Mouse (Mus musculus) hindbrain, embryonic 14.5 days (tissue): ENCODE measurements at regions not wholly inside any gene's neighbourhood (a gene's known extent, or its start where the extent isn't known, plus 50 kb on each side); places are given as distances from the start of the nearest gene placed in this dataset.

ENCODE experiments used
- ATAC-seq: fragments of 200-750 bp; cut with Nextera tagmentation; 2 replicates; pipeline ENCODE4 v1.8.0; 2017; ENCODE audit warnings: moderate number of reproducible peaks, mild to moderate bottlenecking, moderate TSS enrichment, moderate library complexity; ENCODE audit not compliant: low FRiP score
- DNase-seq: peaks from one replicate; pipeline ENCODE4 v3.0.0-alpha.2; 2015; ENCODE audit warnings: low spot score
- H3K27ac ChIP-seq: fragments of 300-500 bp; sonication (generic); 2 replicates; pipeline ENCODE4 v1.5.1; 2014; ENCODE audit warnings: mild to moderate bottlenecking, moderate library complexity
- H3K27me3 ChIP-seq: fragments of 300-500 bp; sonication (generic); 2 replicates; pipeline ENCODE4 v1.6.1; 2014; ENCODE audit warnings: mild to moderate bottlenecking, low read length, mixed read lengths; ENCODE audit not compliant: control insufficient read depth, insufficient read depth
- H3K36me3 ChIP-seq: fragments of 300-500 bp; sonication (generic); replicated peaks from 2 replicates; pipeline ENCODE4 v1.6.1; 2014; ENCODE audit not compliant: control insufficient read depth, insufficient read depth
- H3K4me1 ChIP-seq: fragments of 300-500 bp; sonication (generic); replicated peaks from 2 replicates; pipeline ENCODE4 v1.6.1; 2014; ENCODE audit warnings: antibody characterized with exemption, low read length, mixed read lengths; ENCODE audit not compliant: control insufficient read depth, insufficient read depth
- H3K4me2 ChIP-seq: fragments of 300-500 bp; sonication (generic); replicated peaks from 2 replicates; pipeline ENCODE4 v1.6.1; 2014; ENCODE audit warnings: mild to moderate bottlenecking, moderate library complexity
- H3K4me3 ChIP-seq: fragments of 300-500 bp; sonication (generic); replicated peaks from 2 replicates; pipeline ENCODE4 v1.5.1; 2014; ENCODE audit warnings: mild to moderate bottlenecking, low read length
- H3K9ac ChIP-seq: fragments of 300-500 bp; sonication (generic); 2 replicates; pipeline ENCODE4 v1.6.1; 2014
- H3K9me3 ChIP-seq: fragments of 300-500 bp; sonication (generic); 2 replicates; pipeline ENCODE4 v1.6.1; 2016; ENCODE audit warnings: low read length; ENCODE audit not compliant: control insufficient read depth
- WGBS: fragments of 180-500 bp; shearing (Covaris S2); extraction: QIAGEN DNeasy Blood & Tissue Kit; methylation state at CpG from one replicate; pipeline ENCODE4 v1.1.7; 2014; 5-methylcytosine and 5-hydroxymethylcytosine counted together

DNA sequence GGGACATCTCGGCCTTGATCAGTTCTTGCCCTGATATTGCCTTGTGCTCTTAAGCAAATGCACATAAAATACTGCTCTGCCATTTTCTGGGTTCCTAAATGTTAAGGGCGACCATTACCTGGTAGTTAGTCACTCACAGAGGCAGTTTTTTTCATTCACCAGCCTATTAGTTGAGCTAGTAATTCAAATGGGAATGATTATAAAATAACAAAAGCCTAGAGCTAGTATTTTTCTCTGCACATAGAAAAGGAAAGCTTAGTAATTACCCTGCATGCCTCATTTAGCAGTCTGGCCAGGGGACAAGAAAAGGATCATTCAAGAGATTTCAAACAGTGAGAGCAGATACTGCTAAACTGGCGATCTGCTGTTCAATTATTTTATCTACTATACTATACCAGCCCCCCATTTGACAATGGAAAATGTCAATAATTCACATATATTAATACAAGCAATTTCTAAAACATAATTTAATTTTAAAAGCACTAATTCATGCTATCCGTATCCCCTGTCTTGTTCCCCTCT, 645.1 kb downstream of the Pdha2 start:
- no peak overlapping the region for H3K4me3 ChIP-seq
- H3K4me2 ChIP-seq = no peak overlapping the region
- peaks cover 4% of the 10 kb centered on the region; the same call in 1 of the 2 replicates for H3K9me3 ChIP-seq
- H3K27me3 ChIP-seq = no peaks in the 10 kb centered on the region
- no peaks in the 10 kb centered on the region for H3K36me3 ChIP-seq
- ATAC-seq (no peak), DNase-seq (no peak)
- H3K27ac ChIP-seq = no peak overlapping the region
- no peak overlapping the region for H3K9ac ChIP-seq
- 72% methylated on average over 4 of the region's 4 CpGs for WGBS
- H3K4me1 ChIP-seq = no peaks in the 10 kb centered on the region

DNA sequence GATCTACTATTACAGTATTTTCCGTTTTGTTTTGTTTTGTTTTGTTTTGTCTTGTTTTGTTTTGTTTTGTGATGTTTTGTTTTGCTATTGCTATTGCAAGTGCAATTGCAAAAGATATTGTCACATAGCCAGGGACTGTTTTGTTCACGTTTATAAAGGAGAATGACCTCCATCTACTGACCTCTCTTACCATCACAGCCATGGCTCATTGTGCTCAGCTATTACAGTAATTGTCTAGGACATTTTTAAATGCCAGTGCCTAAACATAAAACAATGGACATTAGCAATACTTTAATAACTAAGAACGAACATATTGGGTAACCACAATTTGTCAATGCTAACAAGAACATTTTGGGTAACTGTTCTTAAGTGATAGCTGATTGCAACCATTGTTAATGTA, 657.4 kb downstream of the Pdha2 start:
- no peak overlapping the region for H3K4me3 ChIP-seq
- ATAC-seq (no peak), DNase-seq (no peak)
- no peak overlapping the region for H3K4me2 ChIP-seq
- H3K27ac ChIP-seq = no peak overlapping the region
- no peaks in the 10 kb centered on the region for H3K9me3 ChIP-seq
- no peak overlapping the region for H3K9ac ChIP-seq
- H3K36me3 ChIP-seq = no peaks in the 10 kb centered on the region
- no peaks in the 10 kb centered on the region for H3K4me1 ChIP-seq
- 60% methylated on average over 3 of the region's 3 CpGs for WGBS
- H3K27me3 ChIP-seq = no peaks in the 10 kb centered on the region

DNA sequence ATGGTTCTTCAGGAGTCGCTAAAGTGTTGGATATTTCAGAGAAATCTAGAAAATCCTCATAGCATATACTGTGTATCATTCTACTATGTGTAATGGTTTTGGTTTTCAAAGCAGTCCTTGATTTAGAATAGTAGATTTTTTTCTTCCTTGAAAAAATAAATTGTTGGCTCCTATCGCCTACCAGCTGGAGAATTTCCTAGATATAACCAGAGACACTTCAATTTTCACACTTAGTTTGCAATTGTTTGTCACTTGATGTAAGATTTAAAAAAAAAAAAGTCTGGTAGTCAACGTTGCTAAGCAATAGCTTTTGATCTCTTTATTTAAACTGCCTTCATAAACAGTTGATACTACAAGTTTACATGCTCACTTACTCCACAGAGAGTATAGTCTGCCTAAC, 663.7 kb downstream of the Pdha2 start:
- Histone ChIP-seq H3K27me3 (no peaks in the 10 kb centered on the region), H3K9ac (no peak overlapping the region), H3K4me3 (no peak overlapping the region), H3K4me2 (no peak overlapping the region), H3K27ac (no peak overlapping the region), H3K36me3 (no peaks in the 10 kb centered on the region), H3K4me1 (no peaks in the 10 kb centered on the region), H3K9me3 (no peaks in the 10 kb centered on the region)
- ATAC-seq (no peak), DNase-seq (no peak)
- 83% methylated on average over 3 of the region's 3 CpGs for WGBS

DNA sequence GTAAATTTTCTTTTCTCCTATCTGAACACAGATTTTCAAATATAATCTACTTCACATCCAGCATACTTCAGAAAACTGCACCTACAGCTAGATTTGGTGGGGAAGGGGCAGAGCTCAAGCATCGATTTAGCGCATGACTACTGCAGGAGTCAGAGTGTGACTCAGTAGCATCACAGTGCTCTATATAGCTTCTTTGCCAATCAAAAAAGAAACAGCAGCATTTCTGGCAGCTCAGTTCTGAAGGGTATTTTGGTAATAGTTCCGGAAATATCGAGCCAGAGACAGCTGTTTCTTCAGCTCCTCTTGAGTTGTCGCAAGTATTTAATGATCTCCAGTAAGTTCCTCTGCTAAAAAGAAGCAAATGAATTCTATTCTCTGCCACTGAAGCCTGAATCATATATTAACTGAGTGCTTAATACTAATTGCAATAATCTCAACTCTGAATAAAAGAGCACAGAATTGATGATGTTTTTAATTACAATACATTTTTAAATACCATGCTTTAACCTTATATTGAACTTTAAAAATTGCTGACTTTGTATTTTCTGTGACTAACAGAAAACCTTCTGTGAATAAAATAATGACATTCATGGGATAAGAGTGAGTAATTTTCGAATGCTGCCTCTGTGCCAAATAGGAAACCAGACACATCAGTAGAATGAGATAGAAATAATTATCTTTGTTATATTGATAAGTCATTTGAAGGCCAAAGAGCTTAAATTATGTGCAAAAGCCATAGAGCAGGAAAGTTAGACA, 680.2 kb downstream of the Pdha2 start:
- Histone ChIP-seq H3K4me2 (no peak overlapping the region), H3K9ac (no peak overlapping the region), H3K27me3 (no peaks in the 10 kb centered on the region), H3K4me3 (no peak overlapping the region), H3K9me3 (no peaks in the 10 kb centered on the region), H3K27ac (no peak overlapping the region), H3K4me1 (no peaks in the 10 kb centered on the region), H3K36me3 (no peaks in the 10 kb centered on the region)
- DNase-seq (no peak), ATAC-seq (no peak)
- WGBS = 84% methylated on average over 6 of the region's 6 CpGs

DNA sequence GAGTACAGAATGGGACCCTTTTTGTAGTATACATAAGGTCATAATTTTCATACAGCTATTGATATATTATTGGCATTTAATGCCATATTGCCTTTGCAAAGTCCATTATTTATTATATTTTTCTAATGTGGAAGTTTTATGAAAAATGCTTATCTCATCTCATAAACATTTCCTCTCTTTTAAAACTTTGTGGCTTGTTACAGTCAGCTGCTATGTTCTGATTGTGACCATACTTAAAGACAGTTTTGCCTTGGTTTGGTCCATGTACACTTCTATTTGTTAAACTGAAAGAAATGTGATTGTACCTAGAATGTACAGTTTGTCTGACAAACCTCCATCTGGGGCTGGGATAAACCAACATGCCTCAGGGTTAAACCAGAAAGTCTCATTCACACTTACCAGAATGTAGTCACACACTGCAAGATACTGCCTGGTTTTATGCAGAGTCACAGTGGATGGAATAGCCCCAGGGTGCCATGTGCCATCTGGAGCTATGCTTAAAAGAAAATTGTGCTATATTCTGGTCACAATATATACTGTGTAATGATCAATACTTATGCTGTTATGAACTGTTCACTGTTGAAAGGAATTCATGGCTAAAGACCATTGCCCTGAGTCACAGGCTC, 690.4 kb downstream of the Pdha2 start:
- Histone ChIP-seq H3K9me3 (no peaks in the 10 kb centered on the region), H3K4me1 (no peaks in the 10 kb centered on the region), H3K36me3 (no peaks in the 10 kb centered on the region), H3K27me3 (no peaks in the 10 kb centered on the region), H3K4me3 (no peak overlapping the region), H3K27ac (no peak overlapping the region), H3K4me2 (no peak overlapping the region), H3K9ac (no peak overlapping the region)
- DNase-seq (no peak), ATAC-seq (no peak)

DNA sequence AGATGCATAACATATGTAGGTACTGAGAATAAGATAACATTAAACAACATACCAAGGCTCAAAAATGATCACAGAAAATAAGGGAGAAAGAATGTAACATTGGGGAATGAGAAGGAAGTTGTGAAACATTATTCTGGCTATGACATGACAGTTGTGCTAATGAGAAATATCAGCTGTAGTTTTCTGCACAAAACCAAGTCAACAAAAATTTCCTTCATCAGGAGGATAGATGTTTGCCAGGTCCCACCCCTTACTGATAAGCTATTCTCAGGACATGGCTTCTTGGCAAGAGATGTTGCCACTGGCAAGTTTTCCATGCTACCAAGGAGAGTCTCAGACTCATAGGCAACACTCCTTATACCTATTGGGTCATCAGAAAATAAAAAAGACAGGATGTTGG, 701.3 kb downstream of the Pdha2 start:
- H3K27me3 ChIP-seq = no peaks in the 10 kb centered on the region
- no peak overlapping the region for H3K27ac ChIP-seq
- DNase-seq (no peak), ATAC-seq (no peak)
- no peak overlapping the region for H3K4me3 ChIP-seq
- no peaks in the 10 kb centered on the region for H3K4me1 ChIP-seq
- no peaks in the 10 kb centered on the region for H3K36me3 ChIP-seq
- no peaks in the 10 kb centered on the region for H3K9me3 ChIP-seq
- H3K4me2 ChIP-seq = no peak overlapping the region
- H3K9ac ChIP-seq = no peak overlapping the region

DNA sequence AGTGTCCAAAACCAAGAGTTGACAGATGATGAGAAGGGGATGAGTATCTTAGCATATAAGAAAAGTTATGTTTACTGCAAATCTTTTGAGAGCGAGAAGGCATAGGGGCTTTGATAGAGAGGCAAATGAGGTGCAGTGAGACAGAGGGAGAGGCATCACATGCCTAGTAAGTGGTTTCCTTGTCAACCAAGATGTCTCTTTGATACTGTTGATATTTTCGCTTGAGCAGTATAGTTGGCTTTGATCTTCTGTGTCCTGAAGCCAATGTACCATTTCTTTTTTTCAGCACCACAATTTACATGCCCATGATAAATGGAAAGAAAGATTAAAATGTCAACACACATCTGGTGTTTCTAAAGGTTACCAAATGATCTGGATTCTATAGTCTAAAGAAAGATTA, 702.1 kb downstream of the Pdha2 start:
- Histone ChIP-seq H3K4me1 (no peaks in the 10 kb centered on the region), H3K4me3 (no peak overlapping the region), H3K9ac (no peak overlapping the region), H3K27me3 (no peaks in the 10 kb centered on the region), H3K4me2 (no peak overlapping the region), H3K27ac (no peak overlapping the region), H3K36me3 (no peaks in the 10 kb centered on the region), H3K9me3 (no peaks in the 10 kb centered on the region)
- 75% methylated on average over 2 of the region's 2 CpGs for WGBS
- ATAC-seq (no peak), DNase-seq (no peak)

DNA sequence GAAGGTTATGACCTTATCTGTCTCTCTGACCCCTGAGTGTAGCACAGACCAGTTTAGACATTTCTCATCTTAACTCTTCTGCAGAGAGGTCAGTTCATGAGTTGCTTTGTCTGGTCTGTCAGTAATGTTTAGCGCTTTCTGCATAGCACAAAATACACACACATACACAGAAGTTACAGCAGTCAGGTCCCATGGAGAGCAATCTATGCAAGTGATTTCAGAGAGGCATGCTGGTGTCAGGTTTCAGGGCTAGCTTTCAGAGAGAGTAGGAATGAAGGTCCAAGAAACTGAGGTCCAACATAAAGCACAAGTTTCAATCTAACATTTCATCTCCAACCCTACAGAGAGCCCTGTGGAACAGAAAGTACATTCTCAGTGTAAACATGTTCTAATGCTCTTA, 718.0 kb downstream of the Pdha2 start:
- 67% methylated on average over 1 of the region's 1 CpGs for WGBS
- H3K27ac ChIP-seq = no peak overlapping the region
- no peaks in the 10 kb centered on the region for H3K4me1 ChIP-seq
- ATAC-seq (no peak), DNase-seq (no peak)
- H3K9ac ChIP-seq = no peak overlapping the region
- no peaks in the 10 kb centered on the region for H3K36me3 ChIP-seq
- H3K4me3 ChIP-seq = no peak overlapping the region
- no peak overlapping the region for H3K4me2 ChIP-seq
- no peaks in the 10 kb centered on the region for H3K27me3 ChIP-seq
- no peaks in the 10 kb centered on the region for H3K9me3 ChIP-seq

DNA sequence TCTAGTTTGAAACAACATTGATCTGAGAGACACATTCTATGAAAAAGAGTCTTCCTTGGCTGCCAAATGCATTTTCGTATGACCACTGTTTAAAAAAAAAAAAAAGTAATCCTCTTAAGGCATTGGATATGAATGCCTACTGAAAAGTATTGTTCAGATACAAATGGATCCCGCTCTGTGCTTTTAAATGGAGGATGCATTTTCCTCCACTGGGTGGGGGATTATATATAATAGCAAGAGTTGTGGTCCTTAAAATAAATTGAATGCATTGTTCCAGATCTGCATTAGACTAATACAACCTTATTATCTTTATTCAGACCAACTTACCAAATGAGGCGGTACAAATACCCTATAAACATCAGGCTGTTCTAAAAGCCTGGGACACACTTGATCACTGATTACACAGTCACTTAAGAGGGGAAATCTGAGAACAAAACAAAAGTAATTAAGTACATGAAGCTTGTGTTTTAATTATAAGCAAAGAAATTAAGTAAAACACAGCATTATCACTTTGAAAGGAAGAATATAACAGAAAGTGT, 734.4 kb downstream of the Pdha2 start:
- 55% methylated on average over 3 of the region's 3 CpGs for WGBS
- DNase-seq (no peak), ATAC-seq (no peak)

More for the DNA sequence above, 734.4 kb downstream of the Pdha2 start:
- H3K4me2 ChIP-seq = no peak overlapping the region
- no peak overlapping the region for H3K4me3 ChIP-seq
- no peak overlapping the region for H3K9ac ChIP-seq
- H3K36me3 ChIP-seq = no peaks in the 10 kb centered on the region
- H3K9me3 ChIP-seq = no peaks in the 10 kb centered on the region
- no peaks in the 10 kb centered on the region for H3K27me3 ChIP-seq
- H3K4me1 ChIP-seq = no peaks in the 10 kb centered on the region
- no peak overlapping the region for H3K27ac ChIP-seq
